Mouse (Mus musculus) heart, embryonic 16.5 days (tissue): ENCODE measurements around the gene Ick. TPM values are rescaled to one million over a fixed set of nuclear protein-coding genes. Genes with fewer than 3 reads are reported as not detected.

Experiments
- ATAC-seq: fragments of 200-750 bp; cut with Nextera tagmentation; replicated peaks from 2 replicates; pipeline ENCODE4 v1.8.0; 2017; ENCODE audit warnings: moderate number of reproducible peaks; ENCODE audit not compliant: insufficient read depth, low FRiP score; ENCODE audit errors: extremely low read depth
- H3K27ac ChIP-seq: fragments of 300-500 bp; sonication (generic); 2 replicates; pipeline ENCODE4 v1.5.1; 2014; ENCODE audit warnings: mild to moderate bottlenecking, low read length, control low read depth, moderate library complexity
- H3K27me3 ChIP-seq: fragments of 300-500 bp; sonication (generic); 2 replicates; pipeline ENCODE4 v1.6.1; 2014; ENCODE audit warnings: low read length, mixed read lengths; ENCODE audit not compliant: control insufficient read depth, insufficient read depth
- H3K36me3 ChIP-seq: fragments of 300-500 bp; sonication (generic); 2 replicates; pipeline ENCODE4 v1.6.1; 2014; ENCODE audit not compliant: control insufficient read depth, insufficient read depth
- H3K4me1 ChIP-seq: fragments of 300-500 bp; sonication (generic); 2 replicates; pipeline ENCODE4 v1.6.1; 2014; ENCODE audit warnings: low read length, mixed read lengths; ENCODE audit not compliant: control insufficient read depth, insufficient read depth
- H3K4me2 ChIP-seq: fragments of 300-500 bp; sonication (generic); 2 replicates; pipeline ENCODE4 v1.6.1; 2014; ENCODE audit warnings: low read depth, mild to moderate bottlenecking, control low read depth, low read length
- H3K4me3 ChIP-seq: fragments of 300-500 bp; sonication (generic); 2 replicates; pipeline ENCODE4 v1.5.1; 2014; ENCODE audit warnings: mild to moderate bottlenecking, control low read depth, low read length
- H3K9ac ChIP-seq: fragments of 300-500 bp; sonication (generic); 2 replicates; pipeline ENCODE4 v1.6.1; 2014; ENCODE audit warnings: low read length, control low read depth
- H3K9me3 ChIP-seq: fragments of 300-500 bp; sonication (generic); replicated peaks from 2 replicates; pipeline ENCODE4 v1.6.1; 2016; ENCODE audit warnings: low read length; ENCODE audit not compliant: control insufficient read depth
- WGBS: fragments of 180-500 bp; shearing (Covaris S2); extraction: QIAGEN DNeasy Blood & Tissue Kit; methylation state at CpG from one replicate; pipeline ENCODE4 v1.1.7; 2014; 5-methylcytosine and 5-hydroxymethylcytosine counted together
- polyA plus RNA-seq: library from polyadenylated mRNA; unstranded; fragments of >200 nt; fragmentation: Nextera tagmentation; extraction: Ambion mirVana; gene quantifications from 2 replicates; pipeline ENCODE4 v1.2.1, GENCODE M21; 2015

Ick gene
- polyA plus RNA-seq, 1 experiment from 2014 or later: 14.6 TPM

DNA sequence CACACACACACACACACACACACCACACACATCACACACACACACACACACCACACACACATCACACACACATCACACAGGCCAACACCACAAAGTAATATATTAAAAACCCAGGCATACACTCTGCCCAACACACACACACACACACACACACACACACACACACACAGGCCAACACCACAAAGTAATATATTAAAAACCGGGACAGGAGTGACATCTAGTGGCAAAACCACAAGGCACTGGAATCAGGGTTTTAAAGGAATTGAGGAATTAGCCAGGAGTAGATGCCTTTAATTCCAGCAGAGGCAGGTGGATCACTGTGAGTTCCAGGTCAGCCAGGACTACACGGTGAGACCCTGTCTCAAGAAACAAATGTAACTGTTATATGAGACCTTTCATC is 30.8 kb upstream of the Ick start:
- H3K4me1 ChIP-seq: no peaks in the 10 kb centered on the region
- no peaks in the 10 kb centered on the region for H3K27me3 ChIP-seq
- no peak for ATAC-seq
- 21% methylated on average over 2 of the region's 2 CpGs for WGBS
- no peak overlapping the region for H3K4me3 ChIP-seq
- H3K27ac ChIP-seq: no peak overlapping the region
- H3K36me3 ChIP-seq: peaks cover 13% of the 10 kb centered on the region
- no peaks in the 10 kb centered on the region for H3K9me3 ChIP-seq
- H3K4me2 ChIP-seq: no peak overlapping the region
- no peak overlapping the region for H3K9ac ChIP-seq

GRCm38 (mm10) chr9:78081835-78082234 is 27.2 kb upstream of the Ick start:
- H3K9me3 ChIP-seq: no peaks in the 10 kb centered on the region
- H3K4me3 ChIP-seq: no peak overlapping the region
- no peak overlapping the region for H3K9ac ChIP-seq
- H3K27ac ChIP-seq: no peak overlapping the region
- no peak for ATAC-seq
- no peaks in the 10 kb centered on the region for H3K4me1 ChIP-seq
- WGBS: 73% methylated on average over 7 of the region's 7 CpGs
- H3K36me3 ChIP-seq: peaks cover 45% of the 10 kb centered on the region
- no peaks in the 10 kb centered on the region for H3K27me3 ChIP-seq
- no peak overlapping the region for H3K4me2 ChIP-seq

DNA sequence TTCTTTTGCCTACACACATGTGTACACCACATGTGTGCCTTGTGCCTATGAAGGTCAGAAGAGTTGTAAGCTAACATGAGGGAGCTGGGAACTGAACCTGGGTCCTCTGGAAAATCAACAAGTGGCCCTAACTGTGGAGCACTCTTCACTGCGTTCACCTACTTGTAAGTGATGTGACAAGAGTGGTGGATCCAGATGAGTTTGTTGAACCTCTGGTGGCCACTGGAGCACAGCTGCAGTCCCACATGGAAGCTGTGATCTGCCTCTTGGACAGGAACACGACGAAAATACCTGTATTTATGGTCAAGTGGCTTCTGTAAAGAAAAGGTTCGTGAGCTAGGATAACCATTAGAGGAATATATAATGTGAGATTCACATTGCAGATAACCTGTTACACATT is 24.7 kb upstream of the Ick start:
- Histone ChIP-seq H3K27ac (no peak overlapping the region), H3K4me2 (no peak overlapping the region), H3K27me3 (no peaks in the 10 kb centered on the region), H3K36me3 (peaks cover 50% of the 10 kb centered on the region), H3K9me3 (no peaks in the 10 kb centered on the region), H3K4me3 (no peak overlapping the region), H3K9ac (no peak overlapping the region), H3K4me1 (peaks cover 10% of the 10 kb centered on the region)
- 89% methylated on average over 4 of the region's 4 CpGs for WGBS
- ATAC-seq: no peak

- no peak overlapping the region for H3K4me3 ChIP-seq
- peaks cover 10% of the 10 kb centered on the region for H3K4me1 ChIP-seq
- H3K36me3 ChIP-seq: peaks cover 47% of the 10 kb centered on the region
- no peak overlapping the region for H3K4me2 ChIP-seq
- H3K9ac ChIP-seq: no peak overlapping the region
- WGBS: 89% methylated on average over 14 of the region's 14 CpGs
- no peak overlapping the region for H3K27ac ChIP-seq
- no peak for ATAC-seq
- no peaks in the 10 kb centered on the region for H3K27me3 ChIP-seq
- H3K9me3 ChIP-seq: no peaks in the 10 kb centered on the region
Observed at GRCm38 (mm10) chr9:78085722-78086287, 23.2 kb upstream of the Ick start.

- Histone ChIP-seq H3K27ac (no peak overlapping the region), H3K27me3 (no peaks in the 10 kb centered on the region), H3K4me2 (no peak overlapping the region), H3K36me3 (peaks cover 47% of the 10 kb centered on the region), H3K4me3 (no peak overlapping the region), H3K4me1 (peaks cover 10% of the 10 kb centered on the region), H3K9me3 (no peaks in the 10 kb centered on the region), H3K9ac (no peak overlapping the region)
- 85% methylated on average over 9 of the region's 9 CpGs for WGBS
- no peak for ATAC-seq
Observed at GRCm38 (mm10) chr9:78087751-78088150, 21.2 kb upstream of the Ick start.

- peak overlapping the region; percentile 52 for H3K9ac ChIP-seq
- H3K27ac ChIP-seq: peak overlapping the region; percentile 86
- H3K4me2 ChIP-seq: no peak overlapping the region
- WGBS: 64% methylated on average over 4 of the region's 4 CpGs
- peaks cover 10% of the 10 kb centered on the region for H3K4me1 ChIP-seq
- no peaks in the 10 kb centered on the region for H3K9me3 ChIP-seq
- no peaks in the 10 kb centered on the region for H3K27me3 ChIP-seq
- peaks cover 47% of the 10 kb centered on the region for H3K36me3 ChIP-seq
- no peak overlapping the region for H3K4me3 ChIP-seq
- peak; percentile 75 for ATAC-seq
Observed at GRCm38 (mm10) chr9:78088521-78088920, 20.5 kb upstream of the Ick start.

- Histone ChIP-seq H3K27ac (peak overlapping the region; percentile 86), H3K36me3 (peaks cover 45% of the 10 kb centered on the region), H3K9ac (peak overlapping the region; percentile 52), H3K9me3 (no peaks in the 10 kb centered on the region), H3K4me1 (peaks cover 10% of the 10 kb centered on the region), H3K27me3 (no peaks in the 10 kb centered on the region), H3K4me3 (no peak overlapping the region), H3K4me2 (no peak overlapping the region)
- peak; percentile 71 for ATAC-seq
- WGBS: 37% methylated on average over 7 of the region's 7 CpGs
Observed at GRCm38 (mm10) chr9:78088971-78089370, 20.0 kb upstream of the Ick start.

- Histone ChIP-seq H3K27me3 (no peaks in the 10 kb centered on the region), H3K4me1 (peaks cover 10% of the 10 kb centered on the region), H3K9me3 (no peaks in the 10 kb centered on the region), H3K4me3 (no peak overlapping the region), H3K4me2 (no peak overlapping the region), H3K9ac (no peak overlapping the region), H3K36me3 (peaks cover 39% of the 10 kb centered on the region), H3K27ac (no peak overlapping the region)
- 85% methylated on average over 1 of the region's 1 CpGs for WGBS
- ATAC-seq: no peak
Observed at GRCm38 (mm10) chr9:78089906-78090305, 19.1 kb upstream of the Ick start.

DNA sequence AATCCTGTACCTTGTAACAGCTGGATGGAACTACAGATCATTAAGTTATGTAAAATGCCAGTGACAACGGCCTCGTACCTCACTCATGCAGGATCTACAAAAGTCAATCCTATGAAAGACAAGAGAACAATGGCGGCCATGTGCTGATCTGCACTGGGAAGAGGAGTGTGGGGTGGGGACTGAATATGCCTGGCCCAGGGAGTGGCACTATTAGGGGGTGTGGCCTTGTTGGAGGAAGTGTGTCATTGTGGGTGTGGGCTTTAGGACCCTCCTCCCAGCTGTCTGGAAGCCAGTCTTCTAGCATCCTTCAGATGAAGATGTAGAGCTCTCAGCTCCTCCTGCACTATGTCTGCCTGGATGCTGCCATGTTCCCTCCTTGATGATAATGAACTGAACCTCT is 18.4 kb upstream of the Ick start:
- Histone ChIP-seq H3K9me3 (no peaks in the 10 kb centered on the region), H3K9ac (no peak overlapping the region), H3K4me3 (no peak overlapping the region), H3K4me1 (peaks cover 10% of the 10 kb centered on the region), H3K27ac (no peak overlapping the region), H3K4me2 (no peak overlapping the region), H3K27me3 (no peaks in the 10 kb centered on the region), H3K36me3 (peaks cover 39% of the 10 kb centered on the region)
- WGBS: 93% methylated on average over 3 of the region's 3 CpGs
- no peak for ATAC-seq
